21 mouse cellular contexts compared by ENCODE assay signal in genomic region chr13:51780509-51781155, GRCm38 (mm10). TPM values are rescaled to one million over a fixed set of nuclear protein-coding genes. Genes with fewer than 3 reads are reported as not detected.
DNase-seq lines count a peak whose midpoint lies in the region; ATAC-seq and TF ChIP-seq lines count a peak whose summit lies in the region.
"Had no signal": no experiment of that assay in that cellular context is flagged by ENCODE, and none has a peak within 500 bp of the region (broad histone marks: within the 10 kb centered on the region; RNA-seq: fewer than 3 reads in every experiment).

No protein-coding gene starts in this region.

- ATAC-seq in activated CD4-positive, CD25-positive, alpha-beta regulatory T cell, adult 4 months, result peak; percentile 53
- ATAC-seq in megakaryocyte progenitor cell, adult 5-6 weeks (replicated peaks; ENCODE audit: poor library complexity), result peak; percentile 35; the same call in 1 of the 2 replicates
- ATAC-seq: hindbrain, postnatal 0 days had no signal

- H3K27ac ChIP-seq in left cerebral cortex, adult 2 months, result peak overlapping the region; percentile 32
- H3K27ac ChIP-seq: forebrain, embryonic 12.5 days; hindbrain, embryonic 10.5 days; hindbrain, postnatal 0 days; neural tube, embryonic 13.5 days had no signal

- DNase-seq in left cerebral cortex, adult 2 months (ENCODE audit: extremely low spot score in 1 of 2, low spot score in 2 of 2), result no peak
- no peak for DNase-seq in left cerebral cortex, postnatal 4 days
- peak; percentile 56 for DNase-seq in 416B (ENCODE audit: low read depth)
- no peak for DNase-seq in cerebellum, adult 11-12 months
- no peak for DNase-seq in kidney, postnatal 14 days
- DNase-seq: adrenal gland, postnatal 10 days; cerebellum, postnatal 10 days; heart, postnatal 10 days; kidney, adult 11 months; lung, adult 18-20 months; midbrain, embryonic 14.5 days; right cerebral cortex, adult 18-20 months; right cerebral cortex, postnatal 4 days; thymus, postnatal 14 days had no signal

- intact Hi-C loops in left cerebral cortex, adult 2 months (cut with DNase I), result no loop called here
- intact Hi-C loops in left cerebral cortex, postnatal 4 days (cut with DNase I), result no loop called here

- TF ChIP-seq CTCF in left cerebral cortex, adult 2 months (IDR thresholded peaks at IDR 0.05), result no peak

- no peak overlapping the region for H3K4me3 ChIP-seq in left cerebral cortex, adult 2 months
- H3K4me3 ChIP-seq: forebrain, embryonic 12.5 days; heart, embryonic 10.5 days; hindbrain, embryonic 10.5 days; neural tube, embryonic 13.5 days had no signal

RNA-seq across cellular contexts. Expression of gene Sema4d, which starts 12.9 kb away (rescaled TPM):
- total RNA-seq in left cerebral cortex, adult 2 months (2021), result 10 to 100 TPM; 69.0 to 83.6 TPM
- total RNA-seq in left cerebral cortex, postnatal 4 days (2021), result 10 to 100 TPM; 53.9 to 62.5 TPM
- 100 to 1,000 TPM; 127 to 150 TPM for polyA plus RNA-seq in activated CD4-positive, CD25-positive, alpha-beta regulatory T cell, adult 4 months (2017; shearing (Covaris generic))
- total RNA-seq in megakaryocyte progenitor cell, adult 5-6 weeks (2015), result 25.4 and 27.1 TPM in 2 replicates
- 8.6 and 10.7 TPM in 2 replicates for total RNA-seq in megakaryocyte progenitor cell, adult 5-6 weeks (2017)
